Mouse (Mus musculus) heart, embryonic 16.5 days (tissue): ENCODE data around the gene Pde6d. TPM values are rescaled to one million over a fixed set of nuclear protein-coding genes. Genes with fewer than 3 reads are reported as not detected.
"Not testable (repeated sequence)": the region's sequence is repeated elsewhere in the genome, so short reads cannot be mapped to it uniquely, and the experiment has no call there.

Experiments
- ATAC-seq: fragments of 200-750 bp; cut with Nextera tagmentation; replicated peaks from 2 replicates; pipeline ENCODE4 v1.8.0; 2017; ENCODE audit warnings: moderate number of reproducible peaks; ENCODE audit not compliant: insufficient read depth, low FRiP score; ENCODE audit errors: extremely low read depth
- H3K27ac ChIP-seq: fragments of 300-500 bp; sonication (generic); 2 replicates; pipeline ENCODE4 v1.5.1; 2014; ENCODE audit warnings: mild to moderate bottlenecking, low read length, control low read depth, moderate library complexity
- H3K27me3 ChIP-seq: fragments of 300-500 bp; sonication (generic); 2 replicates; pipeline ENCODE4 v1.6.1; 2014; ENCODE audit warnings: low read length, mixed read lengths; ENCODE audit not compliant: control insufficient read depth, insufficient read depth
- H3K36me3 ChIP-seq: fragments of 300-500 bp; sonication (generic); 2 replicates; pipeline ENCODE4 v1.6.1; 2014; ENCODE audit not compliant: control insufficient read depth, insufficient read depth
- H3K4me1 ChIP-seq: fragments of 300-500 bp; sonication (generic); 2 replicates; pipeline ENCODE4 v1.6.1; 2014; ENCODE audit warnings: low read length, mixed read lengths; ENCODE audit not compliant: control insufficient read depth, insufficient read depth
- H3K4me2 ChIP-seq: fragments of 300-500 bp; sonication (generic); 2 replicates; pipeline ENCODE4 v1.6.1; 2014; ENCODE audit warnings: low read depth, mild to moderate bottlenecking, control low read depth, low read length
- H3K4me3 ChIP-seq: fragments of 300-500 bp; sonication (generic); 2 replicates; pipeline ENCODE4 v1.5.1; 2014; ENCODE audit warnings: mild to moderate bottlenecking, control low read depth, low read length
- H3K9ac ChIP-seq: fragments of 300-500 bp; sonication (generic); 2 replicates; pipeline ENCODE4 v1.6.1; 2014; ENCODE audit warnings: low read length, control low read depth
- H3K9me3 ChIP-seq: fragments of 300-500 bp; sonication (generic); replicated peaks from 2 replicates; pipeline ENCODE4 v1.6.1; 2016; ENCODE audit warnings: low read length; ENCODE audit not compliant: control insufficient read depth
- WGBS: fragments of 180-500 bp; shearing (Covaris S2); extraction: QIAGEN DNeasy Blood & Tissue Kit; methylation state at CpG from one replicate; pipeline ENCODE4 v1.1.7; 2014; 5-methylcytosine and 5-hydroxymethylcytosine counted together
- polyA plus RNA-seq: library from polyadenylated mRNA; unstranded; fragments of >200 nt; fragmentation: Nextera tagmentation; extraction: Ambion mirVana; gene quantifications from 2 replicates; pipeline ENCODE4 v1.2.1, GENCODE M21; 2015

The Pde6d gene
- polyA plus RNA-seq, 1 experiment from 2014 or later, result 60.5 TPM

DNA sequence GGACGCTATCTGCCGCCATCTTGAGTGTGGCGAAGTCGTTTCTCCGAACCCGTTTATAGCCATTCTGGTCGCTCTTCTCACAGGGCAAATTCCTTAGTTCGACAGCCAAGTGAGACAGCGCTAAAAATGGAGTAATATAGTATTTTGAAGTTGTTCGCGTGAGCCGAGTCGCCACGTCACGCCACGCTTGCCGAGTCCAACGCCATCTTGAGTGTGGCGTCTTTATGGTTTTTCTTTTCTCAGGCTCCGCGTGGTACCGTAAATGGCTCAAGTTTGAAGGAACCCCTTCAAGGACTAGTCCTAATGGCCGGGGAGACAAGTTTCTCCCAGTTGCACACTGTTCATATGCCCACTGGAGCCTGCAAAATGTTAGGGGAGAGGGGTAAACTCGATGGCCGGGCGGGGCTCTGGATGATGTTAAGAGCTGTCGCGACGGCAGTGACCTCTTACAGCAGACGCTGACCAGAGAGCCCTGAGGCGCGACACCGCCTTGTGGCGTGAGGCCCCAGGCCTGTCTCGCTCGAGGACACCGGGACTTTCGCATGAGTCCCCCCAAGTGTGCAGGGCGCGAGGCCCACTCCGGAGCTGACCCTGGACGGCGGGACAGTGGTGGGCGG, 56.8 kb downstream of the Pde6d start:
- H3K4me1 ChIP-seq, result peaks cover 30% of the 10 kb centered on the region
- no peaks in the 10 kb centered on the region for H3K27me3 ChIP-seq
- H3K9ac ChIP-seq, result peak overlapping the region; percentile 94
- H3K9me3 ChIP-seq, result no peaks in the 10 kb centered on the region
- H3K36me3 ChIP-seq, result peaks cover 8% of the 10 kb centered on the region
- peak overlapping the region; percentile 96 for H3K4me2 ChIP-seq
- peak; percentile 5 for ATAC-seq
- H3K4me3 ChIP-seq, result peak overlapping the region; percentile 83
- peak overlapping the region; percentile 100 for H3K27ac ChIP-seq
- WGBS, result under 1% methylated on average over 42 of the region's 44 CpGs

DNA sequence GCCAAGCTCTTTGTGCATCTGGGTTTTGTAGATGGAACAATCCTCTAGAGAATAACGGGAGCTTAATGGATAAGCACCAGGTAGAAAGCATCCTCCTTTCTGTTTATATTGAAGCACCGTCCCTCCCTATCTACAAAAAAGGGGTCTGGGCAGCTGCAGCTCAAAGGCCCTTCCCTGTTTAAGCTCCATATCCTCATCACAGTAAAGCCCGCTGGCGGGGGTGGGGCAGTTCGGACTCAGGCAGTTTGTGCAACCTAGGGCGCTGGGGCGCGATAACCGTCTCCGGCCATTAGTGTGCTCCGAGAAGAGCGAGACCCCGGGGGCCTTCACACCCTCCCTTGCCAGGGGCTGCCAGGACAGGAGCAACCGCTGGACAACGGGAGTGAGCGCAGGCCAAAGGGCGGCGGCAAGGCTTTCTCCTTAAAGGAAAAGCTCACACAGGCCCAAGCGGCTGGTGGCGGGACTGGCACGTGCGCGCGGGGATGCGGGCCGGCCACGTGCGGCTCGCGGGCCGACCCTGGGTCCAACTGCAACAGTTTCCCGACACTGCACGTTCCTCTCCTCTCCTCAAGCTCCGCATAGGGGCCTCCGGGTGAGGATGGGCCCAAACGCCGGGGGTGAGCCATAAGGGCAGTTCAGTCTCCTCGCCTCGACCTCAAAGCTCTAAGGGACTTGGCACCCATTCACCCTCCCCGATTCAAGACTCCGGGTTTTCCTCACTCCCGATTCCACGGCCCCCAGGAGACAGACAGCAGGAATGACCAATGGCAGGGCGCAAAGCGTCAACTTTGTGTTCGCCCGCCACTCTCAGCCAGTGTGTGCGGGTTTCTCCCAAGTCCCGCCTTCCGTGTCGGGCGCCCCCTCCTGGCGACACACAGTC, 57.6 kb downstream of the Pde6d start:
- peak overlapping the region; percentile 83 for H3K4me3 ChIP-seq
- WGBS, result 4% methylated on average over 53 of the region's 53 CpGs
- H3K36me3 ChIP-seq, result peaks cover 7% of the 10 kb centered on the region; the same call in 1 of the 2 replicates
- H3K9ac ChIP-seq, result peak overlapping the region; percentile 94
- H3K4me1 ChIP-seq, result peaks cover 29% of the 10 kb centered on the region
- peak; percentile 64 for ATAC-seq
- peak overlapping the region; percentile 96 for H3K4me2 ChIP-seq
- H3K27ac ChIP-seq, result peak overlapping the region; percentile 100
- no peaks in the 10 kb centered on the region for H3K9me3 ChIP-seq
- no peaks in the 10 kb centered on the region for H3K27me3 ChIP-seq

DNA sequence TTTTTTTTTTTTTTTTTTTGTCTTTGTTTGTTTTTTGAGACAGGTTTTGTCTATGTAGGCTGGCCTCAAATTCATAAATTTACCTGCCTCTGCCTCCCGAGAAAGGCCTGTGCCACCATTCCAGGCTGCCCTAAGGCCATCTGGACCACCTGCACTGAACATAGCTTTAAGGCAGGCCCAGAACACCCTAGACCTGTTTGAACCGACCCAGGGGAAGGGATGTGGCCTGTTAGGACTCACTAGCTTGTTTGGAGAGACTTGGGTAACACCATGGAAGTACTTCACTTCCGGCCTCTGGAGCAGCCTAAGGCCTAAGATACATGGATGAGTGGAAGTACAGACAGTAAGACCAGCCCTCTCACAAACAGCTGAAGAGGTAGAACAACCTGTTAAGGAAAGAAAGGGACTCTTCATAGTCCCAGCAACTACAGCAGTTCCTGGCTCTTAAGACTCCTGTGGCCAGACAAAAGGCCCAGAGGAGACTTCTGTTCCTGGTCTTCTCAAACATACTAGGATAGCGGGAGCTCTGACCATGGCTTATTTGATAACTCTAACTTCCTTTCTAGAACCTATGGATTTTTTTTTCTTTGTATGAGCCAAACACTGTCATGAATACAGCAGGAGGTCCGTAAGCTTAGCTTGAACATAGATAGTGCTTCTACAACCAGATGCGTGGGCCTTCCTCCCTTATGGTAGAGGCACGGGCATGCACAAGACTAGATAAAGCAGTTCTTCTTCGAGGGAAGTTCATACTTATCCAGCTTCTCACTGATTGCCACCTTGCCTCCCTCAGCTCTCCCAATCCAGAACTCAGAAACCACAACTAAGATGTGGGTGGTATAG, 58.4 kb downstream of the Pde6d start:
- Histone ChIP-seq H3K4me3 (no peak overlapping the region), H3K36me3 (0 out of 2 replicates have a peak, but pooled peaks cover under 1% of the 10 kb centered on the region), H3K9me3 (no peaks in the 10 kb centered on the region), H3K4me1 (peaks cover 22% of the 10 kb centered on the region), H3K4me2 (peak overlapping the region; percentile 68; the same call in 1 of the 2 replicates), H3K27me3 (no peaks in the 10 kb centered on the region), H3K27ac (peak overlapping the region; percentile 78), H3K9ac (peak overlapping the region; percentile 74; the same call in 1 of the 2 replicates)
- WGBS, result 84% methylated on average over 8 of the region's 8 CpGs
- no peak for ATAC-seq

DNA sequence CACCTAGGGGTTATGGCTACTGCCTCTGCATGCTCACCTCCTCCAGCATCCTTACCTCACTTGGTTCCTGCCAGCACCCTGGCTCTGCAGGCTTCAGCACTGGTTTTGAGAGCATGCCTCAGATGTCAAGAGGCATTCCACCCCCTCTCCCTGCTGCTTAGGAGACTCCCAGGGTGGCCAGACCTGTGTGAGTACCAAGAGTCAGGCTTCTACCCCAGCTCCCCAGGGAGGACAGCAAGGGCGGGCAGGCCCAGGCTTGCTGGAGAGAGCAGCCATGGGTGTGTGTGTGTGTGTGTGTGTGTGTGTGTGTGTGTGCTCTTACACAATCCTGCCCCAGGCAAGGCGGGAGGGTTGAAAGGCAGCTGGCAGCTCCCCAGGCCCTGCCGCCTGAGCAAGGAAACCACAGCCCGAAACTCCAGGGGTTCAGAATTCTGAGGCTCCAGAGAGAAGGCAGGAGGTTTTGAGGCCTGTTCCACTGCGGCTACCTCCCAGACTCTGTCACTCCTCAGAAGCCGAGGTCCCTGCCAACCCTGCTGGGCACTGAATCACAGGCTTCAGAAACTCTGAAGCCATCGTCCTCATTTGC, 60.0 kb downstream of the Pde6d start:
- no peak for ATAC-seq

DNA sequence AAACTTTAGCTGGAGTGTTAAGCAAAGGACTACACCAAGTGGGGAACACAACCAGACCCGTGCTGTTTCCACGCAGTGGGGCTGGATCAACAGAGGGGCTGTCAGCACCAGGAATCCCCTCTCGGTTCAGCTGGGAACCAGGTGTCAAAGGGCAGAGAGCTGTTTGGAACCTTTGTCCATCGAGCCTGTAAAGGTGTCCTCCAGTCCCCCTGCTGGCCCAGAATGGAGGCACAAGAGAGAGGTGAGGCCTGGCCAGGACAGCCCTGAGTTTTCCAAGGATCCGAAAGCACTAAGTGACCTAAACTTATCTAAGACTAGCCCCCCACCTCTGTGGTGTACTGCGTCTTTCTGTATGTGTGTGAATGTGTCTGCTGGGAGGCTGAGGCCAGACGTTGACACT, 62.1 kb downstream of the Pde6d start:
- H3K4me2 ChIP-seq, result no peak overlapping the region
- H3K4me1 ChIP-seq, result peaks cover 20% of the 10 kb centered on the region
- no peak overlapping the region for H3K4me3 ChIP-seq
- no peak overlapping the region for H3K9ac ChIP-seq
- no peak for ATAC-seq
- H3K27ac ChIP-seq, result no peak overlapping the region
- 33% methylated on average over 7 of the region's 7 CpGs for WGBS
- no peaks in the 10 kb centered on the region for H3K27me3 ChIP-seq
- no peaks in the 10 kb centered on the region for H3K9me3 ChIP-seq
- no peaks in the 10 kb centered on the region for H3K36me3 ChIP-seq

More for the DNA sequence above, 60.0 kb downstream of the Pde6d start:
- Histone ChIP-seq H3K9me3 (no peaks in the 10 kb centered on the region), H3K4me2 (0 out of 2 replicates have a peak overlapping the region, but pooled peaks have one; percentile 4), H3K36me3 (no peaks in the 10 kb centered on the region), H3K4me1 (peaks cover 20% of the 10 kb centered on the region), H3K9ac (peak overlapping the region; percentile 43), H3K27ac (peak overlapping the region; percentile 65), H3K27me3 (no peaks in the 10 kb centered on the region), H3K4me3 (no peak overlapping the region)
- 40% methylated on average over 7 of the region's 7 CpGs for WGBS

DNA sequence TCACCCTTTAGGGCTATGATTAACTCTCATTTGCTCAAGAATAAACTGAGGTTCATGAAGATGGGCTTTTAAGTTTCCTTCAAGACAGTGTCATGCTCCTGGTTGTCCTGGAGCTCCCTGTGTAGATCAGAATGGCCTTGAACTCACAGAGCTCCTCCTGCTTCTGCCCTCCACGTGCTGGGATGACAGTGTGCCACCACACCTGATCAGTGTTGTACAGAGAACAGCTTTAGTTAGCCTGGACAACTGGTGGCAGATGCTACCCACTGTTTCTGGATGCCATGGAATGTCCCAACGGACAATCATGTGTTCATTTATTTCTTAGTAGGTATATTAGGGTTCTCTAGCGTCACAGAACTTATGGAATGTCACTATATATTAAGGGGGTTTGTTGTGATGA, 65.4 kb downstream of the Pde6d start:
- Histone ChIP-seq H3K4me3 (no peak overlapping the region), H3K9ac (no peak overlapping the region), H3K4me2 (no peak overlapping the region), H3K4me1 (peaks cover 6% of the 10 kb centered on the region; the same call in 1 of the 2 replicates), H3K36me3 (no peaks in the 10 kb centered on the region), H3K9me3 (no peaks in the 10 kb centered on the region), H3K27ac (no peak overlapping the region), H3K27me3 (no peaks in the 10 kb centered on the region)
- WGBS, result 74% methylated on average over 3 of the region's 3 CpGs
- ATAC-seq, result no peak

DNA sequence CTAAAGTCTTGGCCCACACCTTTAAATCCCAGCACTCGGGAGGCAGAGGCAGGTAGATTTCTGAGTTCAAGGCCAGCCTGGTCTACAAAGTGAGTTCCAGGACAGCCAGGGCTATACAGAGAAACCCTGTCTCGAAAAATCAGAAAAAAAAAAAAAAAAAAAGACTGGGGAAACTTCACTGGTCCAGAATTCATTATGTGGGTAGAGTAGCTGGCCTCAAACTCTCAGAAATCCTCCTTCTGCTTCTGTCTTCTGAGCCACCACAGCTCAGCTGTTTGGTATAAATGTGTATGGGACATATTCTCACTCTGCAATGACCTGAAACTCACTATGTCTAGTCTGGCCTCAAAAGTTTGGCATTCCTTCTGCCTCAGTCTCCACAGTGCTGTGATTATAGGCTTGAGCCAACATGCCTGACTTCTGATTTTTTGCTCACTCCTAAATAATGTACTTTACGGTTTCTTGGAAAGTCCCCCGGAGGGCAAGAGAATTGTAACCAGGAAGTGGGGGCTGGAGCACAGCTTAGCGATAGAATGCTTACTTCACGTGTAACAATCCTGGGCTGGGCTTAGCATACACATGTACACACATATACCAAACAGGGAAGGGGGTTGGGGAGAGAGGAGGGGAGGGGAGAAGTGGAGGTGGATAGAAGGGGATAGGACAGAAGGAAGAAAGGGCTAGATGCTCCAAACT, 66.6 kb downstream of the Pde6d start:
- no peak; the same call in 1 of the 2 replicates for ATAC-seq
- Histone ChIP-seq H3K4me2 (no peak overlapping the region), H3K36me3 (no peaks in the 10 kb centered on the region), H3K4me1 (no peaks in the 10 kb centered on the region), H3K9ac (no peak overlapping the region), H3K27ac (no peak overlapping the region), H3K27me3 (no peaks in the 10 kb centered on the region), H3K4me3 (no peak overlapping the region), H3K9me3 (no peaks in the 10 kb centered on the region)
- 60% methylated on average over 6 of the region's 6 CpGs for whole genome bisulfite sequencing

DNA sequence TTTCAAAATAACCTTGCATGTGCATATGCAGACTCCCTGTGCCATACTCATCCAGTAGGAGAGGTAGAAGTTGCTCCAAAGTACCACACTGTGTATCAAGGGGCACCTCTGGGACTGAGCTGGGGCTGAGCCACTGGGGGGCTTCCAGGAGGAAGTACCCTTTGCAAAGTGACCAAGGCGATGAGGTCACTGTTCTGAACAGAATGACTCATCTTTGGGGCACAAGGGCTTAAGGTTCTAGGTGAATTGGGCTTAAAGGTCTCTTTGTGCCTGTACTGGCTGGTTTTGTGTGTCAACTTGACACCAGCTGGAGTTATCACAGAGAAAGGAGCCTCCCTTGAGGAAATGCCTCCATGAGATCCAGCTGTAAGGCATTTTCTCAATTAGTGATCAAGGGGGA, 69.4 kb downstream of the Pde6d start:
- H3K9me3 ChIP-seq, H3K9ac ChIP-seq, H3K4me1 ChIP-seq, ATAC-seq, H3K27me3 ChIP-seq, H3K4me3 ChIP-seq, H3K27ac ChIP-seq, H3K4me2 ChIP-seq, H3K36me3 ChIP-seq: not testable (repeated sequence)
- 64% methylated on average over 1 of the region's 1 CpGs for WGBS
